Mouse (Mus musculus): Measurements from ENCODE around the gene Wapl. TPM values are rescaled to one million over a fixed set of nuclear protein-coding genes. Genes with fewer than 3 reads are reported as not detected.

Wapl gene
- polyA plus RNA-seq (2014; fragmentation: Nextera tagmentation; extraction: Ambion mirVana), result 33.2 and 38.7 TPM in 2 replicates

GRCm38 (mm10) chr14:34673395-34674228 lies at the start of gene Wapl:
TSS of gene Wapl (plus strand) at chr14:34673928.
- H3K4me1 ChIP-seq (replicated peaks; ENCODE audit: control insufficient read depth, insufficient read depth, low read length), result no peaks in the 10 kb centered on the region
- H3K36me3 ChIP-seq (ENCODE audit: control insufficient read depth, insufficient read depth, low read length), result no peaks in the 10 kb centered on the region
- H3K9ac ChIP-seq (ENCODE audit: low read depth, low read length), result peak within 1 kb of the TSS; percentile 97
- H3K9me3 ChIP-seq (ENCODE audit: control insufficient read depth, low read length), result no peaks in the 10 kb centered on the region
- H3K27ac ChIP-seq (ENCODE audit: low read depth, low read length), result peak within 1 kb of the TSS; percentile 88
- peak within 1 kb of the TSS; percentile 99 for H3K4me3 ChIP-seq (ENCODE audit: low read depth, low read length)
- WGBS, result under 1% methylated on average over 50 of the region's 90 CpGs
- H3K27me3 ChIP-seq (ENCODE audit: control insufficient read depth, insufficient read depth, low read length), result no peaks in the 10 kb centered on the region
- H3K4me2 ChIP-seq (replicated peaks; ENCODE audit: low read depth, low read length), result peak within 1 kb of the TSS; percentile 79
- peak; percentile 99 for ATAC-seq (ENCODE audit: low FRiP score)
- peak; percentile 96 for DNase-seq (ENCODE audit: low spot score)

DNA sequence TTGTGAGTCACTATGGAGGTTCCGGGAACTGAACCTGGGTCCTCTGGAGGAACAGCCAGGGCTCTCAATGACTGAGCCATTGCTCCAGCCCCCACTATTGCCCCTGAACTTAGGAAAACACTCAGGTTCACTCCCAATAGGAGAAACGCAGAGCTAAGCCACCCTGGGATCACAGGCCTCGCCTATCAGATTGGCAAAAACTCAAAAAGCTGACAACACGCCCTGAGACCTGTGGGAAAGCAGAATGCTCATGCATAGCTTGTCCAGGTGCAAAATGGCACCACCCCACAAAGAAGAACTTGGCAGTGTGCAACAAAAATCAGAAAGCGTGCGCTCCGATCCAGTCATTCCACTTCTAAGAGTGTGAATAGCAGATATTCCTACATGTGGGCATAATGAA lies 46.9 kb upstream of the Wapl start:
- no peaks in the 10 kb centered on the region for H3K4me1 ChIP-seq (replicated peaks; ENCODE audit: control insufficient read depth, insufficient read depth, low read length)
- ATAC-seq (ENCODE audit: low FRiP score) (no peak), DNase-seq (ENCODE audit: low spot score) (no peak)
- no peak overlapping the region for H3K27ac ChIP-seq (ENCODE audit: low read depth, low read length)
- no peaks in the 10 kb centered on the region for H3K36me3 ChIP-seq (ENCODE audit: control insufficient read depth, insufficient read depth, low read length)
- 90% methylated on average over 7 of the region's 7 CpGs for WGBS
- H3K4me3 ChIP-seq (ENCODE audit: low read depth, low read length), result no peak overlapping the region
- no peaks in the 10 kb centered on the region for H3K27me3 ChIP-seq (ENCODE audit: control insufficient read depth, insufficient read depth, low read length)
- no peaks in the 10 kb centered on the region for H3K9me3 ChIP-seq (ENCODE audit: control insufficient read depth, low read length)
- no peak overlapping the region for H3K4me2 ChIP-seq (replicated peaks; ENCODE audit: low read depth, low read length)
- no peak overlapping the region for H3K9ac ChIP-seq (ENCODE audit: low read depth, low read length)

DNA sequence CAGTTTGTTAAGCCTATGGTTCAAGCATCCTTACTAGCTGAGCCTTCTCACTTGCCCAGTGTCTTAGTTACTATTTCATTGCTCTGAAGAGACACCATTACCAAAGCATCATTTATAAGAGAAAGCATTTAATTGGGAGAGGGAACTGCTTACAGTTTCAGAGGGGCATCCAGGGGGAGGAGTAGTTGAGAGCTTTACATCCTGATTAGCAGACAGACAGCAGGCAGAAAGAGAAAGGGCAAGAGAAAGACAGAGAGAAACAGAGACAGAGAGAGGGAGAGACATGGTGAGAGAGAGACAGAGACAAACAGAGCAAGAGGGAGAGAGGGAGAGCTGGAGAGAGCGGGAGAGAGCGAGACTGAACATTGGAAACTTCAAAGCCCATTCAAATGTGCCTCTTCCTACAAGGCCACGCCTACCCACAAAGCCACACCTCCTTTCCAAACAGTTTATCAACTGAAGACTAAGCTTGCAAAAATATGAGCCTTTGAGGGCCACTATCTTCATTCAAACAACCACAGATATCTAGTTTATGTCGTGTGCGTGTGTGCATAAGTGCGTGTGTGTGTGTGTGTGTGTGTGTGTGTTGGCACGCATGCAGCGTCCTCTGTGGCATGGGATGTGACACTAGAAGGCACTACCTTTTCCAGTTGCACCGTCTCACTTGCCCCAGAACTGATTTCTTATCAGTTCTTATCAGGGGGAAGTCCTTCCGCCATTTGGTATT lies 40.8 kb upstream of the Wapl start:
- Histone ChIP-seq H3K27me3 (ENCODE audit: control insufficient read depth, insufficient read depth, low read length) (no peaks in the 10 kb centered on the region), H3K9me3 (ENCODE audit: control insufficient read depth, low read length) (no peaks in the 10 kb centered on the region), H3K4me1 (replicated peaks; ENCODE audit: control insufficient read depth, insufficient read depth, low read length) (no peaks in the 10 kb centered on the region), H3K36me3 (ENCODE audit: control insufficient read depth, insufficient read depth, low read length) (no peaks in the 10 kb centered on the region), H3K27ac (ENCODE audit: low read depth, low read length) (no peak overlapping the region), H3K4me3 (ENCODE audit: low read depth, low read length) (no peak overlapping the region), H3K9ac (ENCODE audit: low read depth, low read length) (no peak overlapping the region), H3K4me2 (replicated peaks; ENCODE audit: low read depth, low read length) (no peak overlapping the region)
- 80% methylated on average over 10 of the region's 10 CpGs for WGBS
- ATAC-seq (ENCODE audit: low FRiP score) (no peak), DNase-seq (ENCODE audit: low spot score) (no peak)

GRCm38 (mm10) chr14:34635192-34635591 lies 38.5 kb upstream of the Wapl start:
- DNase-seq (ENCODE audit: low spot score) (no peak), ATAC-seq (ENCODE audit: low FRiP score) (no peak)
- no peak overlapping the region for H3K27ac ChIP-seq (ENCODE audit: low read depth, low read length)
- WGBS, result 47% methylated on average over 7 of the region's 7 CpGs
- no peaks in the 10 kb centered on the region for H3K4me1 ChIP-seq (replicated peaks; ENCODE audit: control insufficient read depth, insufficient read depth, low read length)
- H3K36me3 ChIP-seq (ENCODE audit: control insufficient read depth, insufficient read depth, low read length), result no peaks in the 10 kb centered on the region
- H3K9ac ChIP-seq (ENCODE audit: low read depth, low read length), result no peak overlapping the region
- no peak overlapping the region for H3K4me2 ChIP-seq (replicated peaks; ENCODE audit: low read depth, low read length)
- H3K27me3 ChIP-seq (ENCODE audit: control insufficient read depth, insufficient read depth, low read length), result no peaks in the 10 kb centered on the region
- H3K4me3 ChIP-seq (ENCODE audit: low read depth, low read length), result no peak overlapping the region
- no peaks in the 10 kb centered on the region for H3K9me3 ChIP-seq (ENCODE audit: control insufficient read depth, low read length)

DNA sequence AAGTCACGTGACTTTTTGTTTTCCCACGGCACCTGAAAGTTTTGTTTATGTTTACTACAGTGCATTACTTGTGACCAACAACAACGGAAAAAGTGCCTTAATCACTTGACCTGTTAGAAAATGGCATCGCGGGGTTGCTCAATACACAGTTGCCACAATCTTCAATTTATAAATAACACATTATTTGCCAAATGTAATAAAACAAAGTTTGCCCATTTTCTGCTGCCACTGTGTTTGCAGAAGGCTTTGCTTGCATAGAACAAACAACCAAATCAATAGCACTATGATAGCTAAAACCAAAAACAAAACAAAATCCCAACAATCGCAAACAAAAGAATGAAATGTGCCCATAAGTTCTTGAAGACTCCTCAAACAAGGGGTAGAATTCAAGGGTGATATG lies 38.0 kb upstream of the Wapl start:
- H3K9ac ChIP-seq (ENCODE audit: low read depth, low read length), result no peak overlapping the region
- H3K27ac ChIP-seq (ENCODE audit: low read depth, low read length), result no peak overlapping the region
- no peaks in the 10 kb centered on the region for H3K4me1 ChIP-seq (replicated peaks; ENCODE audit: control insufficient read depth, insufficient read depth, low read length)
- DNase-seq (ENCODE audit: low spot score) (no peak), ATAC-seq (ENCODE audit: low FRiP score) (no peak)
- no peak overlapping the region for H3K4me2 ChIP-seq (replicated peaks; ENCODE audit: low read depth, low read length)
- no peaks in the 10 kb centered on the region for H3K9me3 ChIP-seq (ENCODE audit: control insufficient read depth, low read length)
- 88% methylated on average over 6 of the region's 6 CpGs for WGBS
- H3K27me3 ChIP-seq (ENCODE audit: control insufficient read depth, insufficient read depth, low read length), result no peaks in the 10 kb centered on the region
- no peaks in the 10 kb centered on the region for H3K36me3 ChIP-seq (ENCODE audit: control insufficient read depth, insufficient read depth, low read length)
- H3K4me3 ChIP-seq (ENCODE audit: low read depth, low read length), result no peak overlapping the region

GRCm38 (mm10) chr14:34644140-34644539 lies 29.6 kb upstream of the Wapl start:
- H3K4me3 ChIP-seq (ENCODE audit: low read depth, low read length), result no peak overlapping the region

DNA sequence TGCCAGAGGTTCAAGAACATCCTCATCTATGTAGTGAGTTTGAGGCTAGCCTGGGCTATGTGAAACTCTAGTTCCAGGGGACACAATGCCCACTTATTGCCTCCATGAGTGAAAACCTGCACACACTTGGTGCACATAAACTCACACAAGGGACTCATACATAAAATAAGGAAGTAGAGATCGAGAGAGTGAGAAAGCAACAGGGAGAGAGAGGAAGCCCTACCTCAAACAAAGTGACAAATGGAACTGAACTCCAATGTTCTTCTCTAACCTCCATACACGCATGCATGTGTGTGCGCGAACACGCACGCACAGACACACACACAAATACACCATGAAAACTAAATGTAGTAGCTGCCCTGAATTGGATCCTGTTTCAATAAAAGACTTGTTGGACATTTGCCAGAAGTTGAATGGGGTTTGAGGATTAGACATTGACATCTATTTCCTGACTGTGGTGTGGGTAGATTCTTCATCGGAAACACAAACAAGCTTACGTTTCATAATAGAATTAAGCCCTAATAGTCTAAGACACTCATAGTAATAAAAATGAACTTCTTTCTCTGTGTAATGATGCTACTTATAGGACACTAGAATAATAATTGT lies 25.8 kb upstream of the Wapl start:
- WGBS, result 91% methylated on average over 8 of the region's 8 CpGs
- no peaks in the 10 kb centered on the region for H3K36me3 ChIP-seq (ENCODE audit: control insufficient read depth, insufficient read depth, low read length)
- ATAC-seq (ENCODE audit: low FRiP score) (no peak), DNase-seq (ENCODE audit: low spot score) (no peak)
- H3K4me2 ChIP-seq (replicated peaks; ENCODE audit: low read depth, low read length), result no peak overlapping the region
- no peak overlapping the region for H3K27ac ChIP-seq (ENCODE audit: low read depth, low read length)
- H3K4me1 ChIP-seq (replicated peaks; ENCODE audit: control insufficient read depth, insufficient read depth, low read length), result no peaks in the 10 kb centered on the region
- H3K27me3 ChIP-seq (ENCODE audit: control insufficient read depth, insufficient read depth, low read length), result no peaks in the 10 kb centered on the region
- H3K9ac ChIP-seq (ENCODE audit: low read depth, low read length), result no peak overlapping the region
- H3K4me3 ChIP-seq (ENCODE audit: low read depth, low read length), result no peak overlapping the region
- no peaks in the 10 kb centered on the region for H3K9me3 ChIP-seq (ENCODE audit: control insufficient read depth, low read length)

More at GRCm38 (mm10) chr14:34644140-34644539, 29.6 kb upstream of the Wapl start:
- H3K36me3 ChIP-seq (ENCODE audit: control insufficient read depth, insufficient read depth, low read length), result no peaks in the 10 kb centered on the region
- no peaks in the 10 kb centered on the region for H3K9me3 ChIP-seq (ENCODE audit: control insufficient read depth, low read length)
- no peaks in the 10 kb centered on the region for H3K4me1 ChIP-seq (replicated peaks; ENCODE audit: control insufficient read depth, insufficient read depth, low read length)
- H3K27me3 ChIP-seq (ENCODE audit: control insufficient read depth, insufficient read depth, low read length), result no peaks in the 10 kb centered on the region
- no peak overlapping the region for H3K9ac ChIP-seq (ENCODE audit: low read depth, low read length)
- H3K4me2 ChIP-seq (replicated peaks; ENCODE audit: low read depth, low read length), result no peak overlapping the region
- ATAC-seq (ENCODE audit: low FRiP score) (no peak), DNase-seq (ENCODE audit: low spot score) (no peak)
- no peak overlapping the region for H3K27ac ChIP-seq (ENCODE audit: low read depth, low read length)
- 76% methylated on average over 7 of the region's 7 CpGs for WGBS

DNA sequence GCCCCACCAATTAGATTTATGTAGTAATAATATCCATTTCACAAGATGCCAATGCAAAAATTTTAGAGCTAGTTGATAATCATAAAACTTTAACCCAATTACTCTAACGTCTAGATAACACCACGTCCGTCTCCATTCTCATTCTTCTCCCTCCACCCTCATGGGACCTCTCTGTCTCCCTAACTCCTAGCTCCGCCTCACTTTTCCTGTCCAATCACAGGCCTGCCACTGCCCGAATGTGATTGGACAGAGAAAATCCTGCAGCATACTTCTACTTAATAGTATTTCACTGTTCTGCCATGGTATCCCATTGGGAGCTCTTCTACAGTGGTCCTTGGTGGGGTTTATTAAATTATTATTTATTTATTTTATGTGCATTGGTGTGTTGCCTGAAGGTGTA lies 16.6 kb upstream of the Wapl start:
- no peak for DNase-seq (ENCODE audit: low spot score)
- Histone ChIP-seq H3K4me1 (replicated peaks; ENCODE audit: control insufficient read depth, insufficient read depth, low read length) (peaks cover 4% of the 10 kb centered on the region; the same call in 1 of the 2 replicates), H3K9ac (ENCODE audit: low read depth, low read length) (no peak overlapping the region), H3K36me3 (ENCODE audit: control insufficient read depth, insufficient read depth, low read length) (no peaks in the 10 kb centered on the region), H3K27ac (ENCODE audit: low read depth, low read length) (no peak overlapping the region), H3K9me3 (ENCODE audit: control insufficient read depth, low read length) (no peaks in the 10 kb centered on the region), H3K4me3 (ENCODE audit: low read depth, low read length) (no peak overlapping the region), H3K27me3 (ENCODE audit: control insufficient read depth, insufficient read depth, low read length) (peaks cover 14% of the 10 kb centered on the region), H3K4me2 (replicated peaks; ENCODE audit: low read depth, low read length) (no peak overlapping the region)
- no peak for ATAC-seq (ENCODE audit: low FRiP score)
- 94% methylated on average over 5 of the region's 5 CpGs for WGBS
